Comparison of ENCODE assay signal across 9 mouse cellular contexts in the genomic region with DNA sequence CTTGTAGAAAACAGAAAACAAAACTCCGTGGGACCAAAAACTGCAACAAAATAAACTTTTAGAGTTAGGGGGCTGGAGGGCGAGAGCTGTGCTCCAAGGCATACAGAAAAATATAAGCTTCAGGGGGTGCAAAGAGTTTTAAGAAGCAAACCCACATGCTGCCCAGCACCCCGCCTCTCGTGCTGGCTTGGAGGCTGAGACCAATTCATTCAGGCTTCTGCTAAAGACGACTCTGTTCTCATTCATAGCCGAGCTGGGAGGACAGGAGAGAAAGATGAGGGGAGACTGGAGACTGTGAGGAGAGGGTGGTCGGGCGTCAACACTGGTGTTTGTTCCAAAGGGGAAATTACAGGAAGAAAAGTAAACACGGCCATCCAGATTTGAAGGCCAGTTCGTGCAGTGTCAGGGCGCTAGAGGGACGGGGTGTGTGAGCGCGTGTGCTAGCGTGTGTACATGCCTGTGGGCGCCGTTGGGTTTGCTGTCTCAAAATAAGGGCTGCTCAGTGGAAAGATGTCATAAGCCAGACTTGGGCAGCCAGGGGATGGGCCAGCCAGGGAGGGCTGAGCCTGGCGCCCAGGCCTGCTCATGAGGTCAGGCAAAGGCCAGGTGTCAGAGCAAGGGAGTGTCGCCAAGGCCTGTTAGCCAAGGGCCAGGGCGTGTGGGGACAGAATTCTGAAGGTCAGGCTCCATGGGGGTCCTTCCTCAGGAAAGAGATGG. TPM values are rescaled to one million over a fixed set of nuclear protein-coding genes. Genes with fewer than 3 reads are reported as not detected.
DNase-seq lines count a peak whose midpoint lies in the region; ATAC-seq lines count a peak whose summit lies in the region.
"Had no signal": no experiment of that assay in that cellular context is flagged by ENCODE, and none has a peak within 500 bp of the region (broad histone marks: within the 10 kb centered on the region; RNA-seq: fewer than 3 reads in every experiment).

No protein-coding gene starts in this region.

- no peak overlapping the region for H3K9ac ChIP-seq in embryonic facial prominence, embryonic 15.5 days
- H3K9ac ChIP-seq in liver, embryonic 13.5 days: no peak overlapping the region
- H3K9ac ChIP-seq in stomach, embryonic 16.5 days (ENCODE audit: low read length): peak overlapping the region; percentile 45; the same call in 1 of the 2 replicates

- peaks cover 68% of the 10 kb centered on the region for H3K4me1 ChIP-seq in embryonic facial prominence, embryonic 15.5 days
- 0 out of 2 replicates have a peak, but pooled peaks cover 19% of the 10 kb centered on the region for H3K4me1 ChIP-seq in liver, embryonic 13.5 days (replicated peaks)
- H3K4me1 ChIP-seq in stomach, embryonic 16.5 days (ENCODE audit: control insufficient read depth, insufficient read depth, low read length): peaks cover 39% of the 10 kb centered on the region

- no peak overlapping the region for H3K4me3 ChIP-seq in embryonic facial prominence, embryonic 15.5 days (replicated peaks)
- H3K4me3 ChIP-seq in liver, embryonic 13.5 days (replicated peaks): no peak overlapping the region
- H3K4me3 ChIP-seq in stomach, embryonic 16.5 days (replicated peaks; ENCODE audit: low read length): no peak overlapping the region

- no peaks in the 10 kb centered on the region for H3K9me3 ChIP-seq in embryonic facial prominence, embryonic 15.5 days (replicated peaks)
- no peaks in the 10 kb centered on the region for H3K9me3 ChIP-seq in liver, embryonic 13.5 days (replicated peaks)
- no peaks in the 10 kb centered on the region for H3K9me3 ChIP-seq in stomach, embryonic 16.5 days (replicated peaks; ENCODE audit: control insufficient read depth, low read length)

- no peaks in the 10 kb centered on the region for H3K36me3 ChIP-seq in embryonic facial prominence, embryonic 15.5 days
- H3K36me3 ChIP-seq in liver, embryonic 13.5 days: no peaks in the 10 kb centered on the region
- H3K36me3 ChIP-seq in stomach, embryonic 16.5 days (ENCODE audit: control insufficient read depth, insufficient read depth, low read length): no peaks in the 10 kb centered on the region

- H3K27me3 ChIP-seq in embryonic facial prominence, embryonic 15.5 days: 0 out of 2 replicates have a peak, but pooled peaks cover 2% of the 10 kb centered on the region
- peaks cover 52% of the 10 kb centered on the region for H3K27me3 ChIP-seq in liver, embryonic 13.5 days
- H3K27me3 ChIP-seq in stomach, embryonic 16.5 days (ENCODE audit: control insufficient read depth, insufficient read depth, low read length): no peaks in the 10 kb centered on the region; the same call in 1 of the 2 replicates

- peak; percentile 45 for DNase-seq in adrenal gland, adult 2 months
- no peak for DNase-seq in adrenal gland, adult 18-20 months (ENCODE audit: low spot score in 2 of 2)
- peak; percentile 39 for DNase-seq in heart, postnatal 25 days (ENCODE audit: low spot score)
- no peak for DNase-seq in liver, embryonic 13.5 days
- DNase-seq in spleen, postnatal 10 days (ENCODE audit: low spot score in 2 of 2): no peak
- DNase-seq in layer of hippocampus, adult 9-10 months (ENCODE audit: low spot score): no peak

- ATAC-seq in embryonic facial prominence, embryonic 15.5 days (ENCODE audit: insufficient number of reproducible peaks, low FRiP score, low TSS enrichment, low read depth): peak; percentile 34
- ATAC-seq in liver, embryonic 13.5 days (ENCODE audit: low read depth): peak; percentile 24; the same call in 1 of the 2 replicates
- peak; percentile 56; the same call in 1 of the 2 replicates for ATAC-seq in stomach, embryonic 16.5 days (ENCODE audit: insufficient read depth, low FRiP score)

- H3K4me2 ChIP-seq in embryonic facial prominence, embryonic 15.5 days (replicated peaks): peak overlapping the region; percentile 15; the same call in 1 of the 2 replicates
- no peak overlapping the region for H3K4me2 ChIP-seq in liver, embryonic 13.5 days
- H3K4me2 ChIP-seq in stomach, embryonic 16.5 days (ENCODE audit: low read depth, low read length): peak overlapping the region; percentile 8

- peak overlapping the region; percentile 89 for H3K27ac ChIP-seq in embryonic facial prominence, embryonic 15.5 days (replicated peaks)
- peak overlapping the region; percentile 29 for H3K27ac ChIP-seq in liver, embryonic 13.5 days
- H3K27ac ChIP-seq in stomach, embryonic 16.5 days (ENCODE audit: low read length): peak overlapping the region; percentile 91

- 29% methylated on average over 20 of the region's 20 CpGs for WGBS in embryonic facial prominence, embryonic 15.5 days
- WGBS in liver, embryonic 13.5 days (ENCODE audit: insufficient replicate concordance): 61% methylated on average over 20 of the region's 20 CpGs
- 40% methylated on average over 20 of the region's 20 CpGs for WGBS in stomach, embryonic 16.5 days

- intact Hi-C loops in heart, postnatal 25 days (cut with DNase I): no loop called here

RNA-seq across cellular contexts. Expression of a gene that starts 9.3 kb away (rescaled TPM):
- total RNA-seq in adrenal gland, adult 2 months (2021): 1 to 10 TPM; 2.3 to 3.1 TPM
- 5.5 and 8.3 TPM in 2 replicates for polyA plus RNA-seq in adrenal gland, adult 2 months (2012; rRNA removed)
- total RNA-seq in adrenal gland, adult 18-20 months (2021): 1 to 10 TPM; 2.9 to 3.7 TPM
- polyA plus RNA-seq in embryonic facial prominence, embryonic 15.5 days (2015; fragmentation: Nextera tagmentation; extraction: Ambion mirVana): 18.0 and 18.4 TPM in 2 replicates
- 10 to 100 TPM in 1 of 2 experiments, 1 to 10 TPM in 1; 6.1 to 12.4 TPM for total RNA-seq in heart, postnatal 25 days (2021)
- 0.86 and 1.1 TPM in 2 replicates for polyA plus RNA-seq in liver, embryonic 13.5 days (2015; fragmentation: Nextera tagmentation; extraction: Ambion mirVana)
- polyA plus RNA-seq in stomach, embryonic 16.5 days (2015; fragmentation: Nextera tagmentation; extraction: Ambion mirVana): 8.6 and 9.2 TPM in 2 replicates

RNA-seq across cellular contexts. Expression of a gene that starts 59.7 kb away (rescaled TPM):
- not detected for total RNA-seq in adrenal gland, adult 2 months (2021)
- polyA plus RNA-seq in adrenal gland, adult 2 months (2012; rRNA removed): 0.09 and 0.62 TPM in 2 replicates
- not detected for total RNA-seq in adrenal gland, adult 18-20 months (2021)
- polyA plus RNA-seq in embryonic facial prominence, embryonic 15.5 days (2015; fragmentation: Nextera tagmentation; extraction: Ambion mirVana): not detected in 2 replicates
- total RNA-seq in heart, postnatal 25 days (2021): under 1 TPM in 1 of 2 experiments, not detected in 1; 0.45 TPM
- not detected in 2 replicates for polyA plus RNA-seq in liver, embryonic 13.5 days (2015; fragmentation: Nextera tagmentation; extraction: Ambion mirVana)
- not detected in 2 replicates for polyA plus RNA-seq in stomach, embryonic 16.5 days (2015; fragmentation: Nextera tagmentation; extraction: Ambion mirVana)
- polyA plus RNA-seq: neural tube, embryonic 11.5 days had no signal

Comparison
In these comparisons a context has a peak if more than half of its experiments do, and no peak if none do; other contexts are left out.
1. DNase-seq: peak in adrenal gland, adult 2 months (single experiment) and heart, postnatal 25 days (single experiment); none in adrenal gland, adult 18-20 months (0 of 2), liver, embryonic 13.5 days (single experiment), spleen, postnatal 10 days (0 of 2) and layer of hippocampus, adult 9-10 months (single experiment).
2. H3K27ac ChIP-seq: peak in every context shown above with its lines; median percentile 91 in stomach, embryonic 16.5 days; 89 in embryonic facial prominence, embryonic 15.5 days; 29 in liver, embryonic 13.5 days.
3. Peak in every context shown above with its lines, with median percentiles within 50 percentile points of each other: ATAC-seq.